Mouse (Mus musculus) neural tube, embryonic 11.5 days (tissue): ENCODE results near the gene Loxl1. TPM values are rescaled to one million over a fixed set of nuclear protein-coding genes. Genes with fewer than 3 reads are reported as not detected.
"Not testable (repeated sequence)": the region's sequence is repeated elsewhere in the genome, so short reads cannot be mapped to it uniquely, and the experiment has no call there.

ENCODE experiments used
- ATAC-seq: fragments of 200-750 bp; cut with Nextera tagmentation; 2 replicates; pipeline ENCODE4 v1.8.0; 2017; ENCODE audit warnings: moderate number of reproducible peaks, mild to moderate bottlenecking, moderate TSS enrichment, moderate library complexity; ENCODE audit not compliant: insufficient read depth, low FRiP score, low TSS enrichment
- DNase-seq: peaks from one replicate; pipeline ENCODE4 v3.0.0-alpha.2; 2015; ENCODE audit warnings: low spot score
- H3K27ac ChIP-seq: fragments of 300-500 bp; sonication (generic); 2 replicates; pipeline ENCODE4 v1.5.1; 2014; ENCODE audit warnings: low read depth, mild to moderate bottlenecking, low read length
- H3K27me3 ChIP-seq: fragments of 300-500 bp; sonication (generic); 2 replicates; pipeline ENCODE4 v1.6.1; 2014; ENCODE audit warnings: mild to moderate bottlenecking, low read length, mixed read lengths; ENCODE audit not compliant: control insufficient read depth, insufficient read depth
- H3K36me3 ChIP-seq: fragments of 300-500 bp; sonication (generic); 2 replicates; pipeline ENCODE4 v1.6.1; 2014; ENCODE audit warnings: mild to moderate bottlenecking, low read length, moderate library complexity, mixed read lengths; ENCODE audit not compliant: control insufficient read depth, insufficient read depth
- H3K4me1 ChIP-seq: fragments of 300-500 bp; sonication (generic); 2 replicates; pipeline ENCODE4 v1.6.1; 2014; ENCODE audit warnings: low read length, mixed read lengths; ENCODE audit not compliant: control insufficient read depth, insufficient read depth
- H3K4me2 ChIP-seq: fragments of 300-500 bp; sonication (generic); 2 replicates; pipeline ENCODE4 v1.6.1; 2014; ENCODE audit warnings: low read depth, mild to moderate bottlenecking, moderate library complexity
- H3K4me3 ChIP-seq: fragments of 300-500 bp; sonication (generic); 2 replicates; pipeline ENCODE4 v1.5.1; 2014; ENCODE audit warnings: low read depth, low read length
- H3K9ac ChIP-seq: fragments of 300-500 bp; sonication (generic); 2 replicates; pipeline ENCODE4 v1.6.1; 2014; ENCODE audit warnings: mild to moderate bottlenecking, low read length
- H3K9me3 ChIP-seq: fragments of 300-500 bp; sonication (generic); 2 replicates; pipeline ENCODE4 v1.6.1; 2016; ENCODE audit warnings: low read length; ENCODE audit not compliant: control insufficient read depth
- WGBS: fragments of 180-500 bp; shearing (Covaris S2); extraction: QIAGEN DNeasy Blood & Tissue Kit; methylation state at CpG from one replicate; pipeline ENCODE4 v1.1.7; 2014; 5-methylcytosine and 5-hydroxymethylcytosine counted together
- polyA plus RNA-seq: library from polyadenylated mRNA; unstranded; fragments of >200 nt; fragmentation: Nextera tagmentation; extraction: Ambion mirVana; gene quantifications from 2 replicates; pipeline ENCODE4 v1.2.1, GENCODE M21; 2014

The Loxl1 gene
- polyA plus RNA-seq, 1 experiment from 2014 or later = 13.5 TPM

DNA sequence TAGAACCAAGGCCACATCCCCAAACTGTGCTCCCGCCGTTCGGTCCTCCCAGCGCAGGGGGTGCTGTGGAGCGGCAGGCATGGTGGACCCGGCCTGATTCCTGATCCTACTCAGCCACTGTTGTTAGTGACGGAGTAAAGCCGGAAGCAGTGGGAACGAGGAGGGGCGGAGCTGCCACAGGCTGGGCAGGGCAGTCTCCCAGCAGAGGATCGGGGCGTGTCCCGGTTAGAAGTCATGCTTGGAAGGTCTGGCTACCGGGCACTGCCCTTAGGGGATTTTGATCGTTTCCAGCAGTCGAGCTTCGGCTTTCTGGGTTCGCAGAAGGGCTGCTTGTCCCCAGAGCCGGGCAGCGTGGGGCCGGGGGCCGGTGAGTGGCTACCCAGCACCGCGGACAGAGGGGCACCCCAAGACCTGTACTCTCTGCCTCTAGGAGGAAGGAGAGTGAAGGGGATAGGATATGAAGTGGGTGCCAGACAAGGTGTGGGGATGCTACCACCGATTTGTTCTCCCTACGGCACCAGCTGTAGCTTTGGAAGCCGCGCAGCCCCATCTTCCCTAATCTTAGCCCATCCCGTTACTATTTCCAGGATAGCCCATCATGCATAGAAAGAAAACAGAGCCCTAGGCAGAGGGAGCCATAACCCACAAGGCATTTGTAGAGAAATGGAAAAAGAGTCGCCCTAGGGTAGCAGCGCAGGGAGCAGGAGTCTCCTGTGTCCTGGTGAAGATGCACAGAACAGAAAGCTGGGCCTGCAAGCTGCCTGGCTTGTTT is 59.8 kb downstream of the Loxl1 start, which contains the start of gene Stoml1:
Gene Stoml1, plus strand, starts transcription at position 132 of the 772 bp plus-strand sequence.
- H3K4me3 ChIP-seq = peak within 1 kb of the TSS; percentile 73
- peaks cover 6% of the 10 kb centered on the region; the same call in 1 of the 2 replicates for H3K4me1 ChIP-seq
- H3K27me3 ChIP-seq = no peaks in the 10 kb centered on the region
- H3K36me3 ChIP-seq = no peaks in the 10 kb centered on the region
- H3K9me3 ChIP-seq = no peaks in the 10 kb centered on the region
- ATAC-seq (peak; percentile 93), DNase-seq (peak; percentile 94)
- no peak within 1 kb of the TSS for H3K27ac ChIP-seq
- H3K4me2 ChIP-seq = peak within 1 kb of the TSS; percentile 66
- peak within 1 kb of the TSS; percentile 68 for H3K9ac ChIP-seq
- under 1% methylated on average over 31 of the region's 31 CpGs for WGBS

DNA sequence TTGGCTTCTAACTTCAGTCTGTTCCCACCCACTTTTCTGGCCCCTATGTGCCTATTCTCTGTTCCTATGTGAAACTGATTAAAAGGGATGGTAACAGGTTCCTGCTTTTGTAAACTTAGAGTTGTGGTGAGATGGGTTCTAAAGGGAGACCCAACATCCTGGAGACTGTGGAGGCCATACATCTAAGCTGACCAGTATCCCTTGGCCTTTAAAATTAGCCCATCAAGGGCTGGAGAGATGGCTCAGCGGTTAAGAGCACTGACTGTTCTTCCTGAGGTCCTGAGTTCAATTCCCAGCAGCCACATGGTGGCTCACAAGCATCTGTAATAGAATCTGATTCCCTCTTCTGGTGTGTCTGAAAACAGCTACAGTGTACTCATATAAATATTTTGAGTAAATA is 62.3 kb downstream of the Loxl1 start:
- H3K4me3 ChIP-seq, DNase-seq, H3K27ac ChIP-seq, ATAC-seq, H3K27me3 ChIP-seq, H3K9me3 ChIP-seq, H3K36me3 ChIP-seq, H3K4me2 ChIP-seq, H3K9ac ChIP-seq: not testable (repeated sequence)
- peaks cover 15% of the 10 kb centered on the region; the same call in 1 of the 2 replicates for H3K4me1 ChIP-seq
- 81% methylated on average over 1 of the region's 1 CpGs for WGBS

DNA sequence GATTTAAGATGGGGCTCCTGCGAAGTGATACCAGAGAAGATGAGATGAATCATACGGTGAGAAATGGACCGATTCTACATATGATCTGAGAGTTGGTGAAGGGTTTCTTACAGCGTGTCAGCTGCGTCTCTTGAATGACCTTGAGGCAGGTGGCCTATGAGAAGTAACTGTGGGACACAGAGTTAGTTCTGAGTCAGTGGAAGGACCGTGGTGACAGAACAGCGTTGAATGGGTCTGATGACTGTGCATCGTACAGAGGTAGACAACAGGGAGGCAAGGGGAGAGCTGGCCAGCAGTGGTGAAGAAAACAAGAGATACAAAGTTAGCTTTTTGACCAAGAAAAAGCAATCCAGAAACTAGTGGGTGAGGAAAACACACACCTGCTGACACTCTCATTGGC is 62.7 kb downstream of the Loxl1 start:
- no peaks in the 10 kb centered on the region for H3K36me3 ChIP-seq
- ATAC-seq = no peak
- no peak overlapping the region for H3K9ac ChIP-seq
- WGBS = 78% methylated on average over 8 of the region's 8 CpGs
- peaks cover 15% of the 10 kb centered on the region; the same call in 1 of the 2 replicates for H3K4me1 ChIP-seq
- no peaks in the 10 kb centered on the region for H3K27me3 ChIP-seq
- no peak for DNase-seq
- H3K27ac ChIP-seq = no peak overlapping the region
- H3K4me2 ChIP-seq = no peak overlapping the region
- no peaks in the 10 kb centered on the region for H3K9me3 ChIP-seq
- no peak overlapping the region for H3K4me3 ChIP-seq

DNA sequence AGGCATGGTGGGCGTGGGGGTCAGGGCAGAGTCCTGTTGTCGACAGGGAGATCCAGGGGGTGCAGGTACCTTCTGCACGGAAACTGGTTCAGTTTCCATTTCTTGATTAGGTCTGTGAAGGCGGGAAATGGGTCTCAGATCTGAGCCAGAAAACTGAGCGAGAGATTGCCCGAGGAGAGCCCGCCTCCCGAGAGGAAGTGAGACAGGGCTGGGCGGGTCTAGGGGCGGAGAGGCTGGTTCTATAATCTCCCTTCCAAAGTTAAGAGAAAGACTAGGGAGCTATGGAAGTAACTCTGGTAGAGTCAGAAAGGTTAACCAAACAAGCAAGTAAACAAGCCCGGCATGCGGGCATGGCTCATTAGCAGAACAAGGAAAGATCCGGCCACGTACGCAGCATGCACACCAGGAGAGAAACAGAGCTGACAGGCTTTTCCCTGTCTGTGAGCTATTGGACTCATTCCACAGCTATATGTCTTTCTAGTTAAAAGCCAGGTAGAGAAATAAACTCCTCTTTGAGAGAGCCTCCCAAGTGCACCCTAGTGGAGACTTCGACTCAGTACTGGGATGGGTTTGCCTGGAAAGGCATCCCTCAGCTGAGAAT is 63.3 kb downstream of the Loxl1 start, which contains the start of gene Pml:
Gene Pml, minus strand, starts transcription at position 195 of the 601 bp plus-strand sequence.
- 2% methylated on average over 16 of the region's 16 CpGs for WGBS
- Histone ChIP-seq H3K9me3 (no peaks in the 10 kb centered on the region), H3K4me3 (peak within 1 kb of the TSS; percentile 38), H3K36me3 (no peaks in the 10 kb centered on the region), H3K4me1 (peaks cover 15% of the 10 kb centered on the region; the same call in 1 of the 2 replicates), H3K27me3 (no peaks in the 10 kb centered on the region), H3K27ac (no peak within 1 kb of the TSS), H3K4me2 (peak within 1 kb of the TSS; percentile 45), H3K9ac (peak within 1 kb of the TSS; percentile 43)
- DNase-seq (peak; percentile 57), ATAC-seq (no peak)

DNA sequence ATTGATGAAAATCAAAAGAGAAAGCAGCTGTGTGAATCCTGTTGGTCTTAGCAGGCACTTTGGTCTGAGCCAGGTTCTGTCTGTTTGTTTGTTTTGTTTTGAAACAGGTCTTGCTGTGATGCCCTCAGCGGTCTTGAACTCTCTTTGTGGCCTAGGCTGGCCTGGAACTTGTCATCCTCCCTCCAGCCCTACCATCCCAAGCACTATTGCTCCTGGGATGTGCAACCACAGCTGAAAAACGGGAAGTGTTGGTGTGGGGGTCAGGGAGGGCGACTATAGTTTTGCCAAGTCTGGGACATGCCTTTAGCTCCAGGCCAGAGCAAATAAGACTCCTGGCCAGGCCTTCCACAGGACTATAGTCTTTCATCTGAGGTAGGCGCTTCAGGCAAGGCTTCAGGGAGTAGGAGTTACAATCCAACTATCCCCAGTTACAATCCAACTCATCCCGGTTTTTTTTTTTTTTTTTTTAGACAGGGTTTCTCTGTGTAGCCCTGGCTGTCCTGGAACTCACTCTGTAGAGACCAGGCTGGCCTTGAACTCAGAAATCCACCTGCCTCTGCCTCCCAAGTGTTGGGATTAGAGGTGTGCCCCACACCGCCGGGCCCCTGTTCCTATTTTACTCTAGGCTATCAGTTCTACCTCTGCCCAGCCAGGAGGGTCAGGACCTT is 64.1 kb downstream of the Loxl1 start:
- peaks cover 17% of the 10 kb centered on the region; the same call in 1 of the 2 replicates for H3K4me1 ChIP-seq
- whole genome bisulfite sequencing = 43% methylated on average over 7 of the region's 7 CpGs

DNA sequence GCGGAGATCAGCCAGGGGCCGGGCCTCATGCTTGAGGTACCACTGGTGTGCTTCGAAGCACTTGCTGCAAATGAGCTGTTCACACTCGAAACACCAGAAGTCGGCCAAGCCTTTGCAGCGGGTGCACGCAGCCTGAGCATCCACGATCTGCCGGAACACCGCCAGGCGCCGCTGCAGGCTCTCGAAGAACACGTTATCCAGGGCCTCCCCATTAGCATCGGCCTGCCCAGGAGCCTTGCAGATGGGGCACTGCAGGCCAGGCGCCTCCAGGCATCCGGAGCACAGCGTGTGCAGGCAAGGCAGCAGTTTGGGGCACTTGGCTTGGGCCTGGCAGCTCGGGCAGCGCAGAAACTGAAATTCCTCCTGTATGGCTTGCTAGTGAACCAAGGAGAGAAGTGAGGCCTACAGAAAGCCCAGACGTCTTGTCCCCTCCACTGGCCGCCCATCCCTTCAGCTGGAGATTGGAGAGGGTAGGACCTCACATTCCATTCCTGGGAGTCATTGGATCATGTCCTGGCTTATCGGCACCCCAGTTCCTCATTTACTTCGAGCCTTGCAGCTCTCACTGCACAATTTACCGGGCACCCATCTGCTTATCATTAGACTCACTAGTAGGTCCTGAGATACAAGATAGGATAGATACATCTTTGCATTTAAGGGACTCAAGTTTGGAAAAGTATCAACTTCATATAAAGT is 65.8 kb downstream of the Loxl1 start:
- ATAC-seq (no peak), DNase-seq (peak; percentile 88)
- Histone ChIP-seq H3K4me3 (0 out of 2 replicates have a peak overlapping the region, but pooled peaks have one; percentile 2), H3K27me3 (no peaks in the 10 kb centered on the region), H3K9ac (peak overlapping the region; percentile 46), H3K27ac (no peak overlapping the region), H3K4me2 (peak overlapping the region; percentile 39), H3K36me3 (no peaks in the 10 kb centered on the region), H3K9me3 (no peaks in the 10 kb centered on the region), H3K4me1 (peaks cover 14% of the 10 kb centered on the region; the same call in 1 of the 2 replicates)
- WGBS = 13% methylated on average over 25 of the region's 25 CpGs

More for the DNA sequence above, 64.1 kb downstream of the Loxl1 start:
- no peaks in the 10 kb centered on the region for H3K27me3 ChIP-seq
- H3K27ac ChIP-seq = no peak overlapping the region
- peak overlapping the region; percentile 38 for H3K4me3 ChIP-seq
- no peak for ATAC-seq
- H3K36me3 ChIP-seq = no peaks in the 10 kb centered on the region
- peak overlapping the region; percentile 43 for H3K9ac ChIP-seq
- H3K4me2 ChIP-seq = peak overlapping the region; percentile 45
- DNase-seq = no peak
- H3K9me3 ChIP-seq = no peaks in the 10 kb centered on the region

DNA sequence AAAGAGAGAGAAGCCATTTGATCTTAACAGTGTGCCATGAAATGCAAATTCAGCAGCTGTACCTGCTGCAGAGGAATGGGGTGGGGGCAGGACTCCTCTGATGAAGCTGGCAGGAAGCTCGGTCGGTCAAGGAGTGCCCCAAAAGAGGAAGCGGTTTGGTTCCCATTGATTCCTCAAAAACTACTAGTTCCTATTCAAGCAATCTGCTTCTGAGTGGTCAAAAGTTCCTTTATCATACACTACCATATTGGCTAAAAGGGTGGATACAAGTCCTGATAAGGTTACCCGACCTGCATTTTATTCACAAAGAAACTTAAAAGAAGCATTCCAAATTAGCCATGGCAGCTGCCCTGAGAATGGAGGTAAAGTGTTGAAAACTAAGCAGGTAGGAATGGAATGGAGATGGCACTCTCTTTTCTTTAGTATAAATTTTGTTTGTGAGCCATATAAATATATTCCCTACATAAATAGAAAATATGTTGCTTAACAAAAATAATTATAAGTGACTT is 66.8 kb downstream of the Loxl1 start:
- H3K9ac ChIP-seq = no peak overlapping the region
- no peaks in the 10 kb centered on the region for H3K36me3 ChIP-seq
- no peak overlapping the region for H3K4me3 ChIP-seq
- ATAC-seq (no peak), DNase-seq (no peak)
- H3K27me3 ChIP-seq = no peaks in the 10 kb centered on the region
- 52% methylated on average over 4 of the region's 4 CpGs for WGBS
- no peak overlapping the region for H3K27ac ChIP-seq
- no peaks in the 10 kb centered on the region for H3K9me3 ChIP-seq
- H3K4me1 ChIP-seq = peaks cover 14% of the 10 kb centered on the region; the same call in 1 of the 2 replicates
- no peak overlapping the region for H3K4me2 ChIP-seq

DNA sequence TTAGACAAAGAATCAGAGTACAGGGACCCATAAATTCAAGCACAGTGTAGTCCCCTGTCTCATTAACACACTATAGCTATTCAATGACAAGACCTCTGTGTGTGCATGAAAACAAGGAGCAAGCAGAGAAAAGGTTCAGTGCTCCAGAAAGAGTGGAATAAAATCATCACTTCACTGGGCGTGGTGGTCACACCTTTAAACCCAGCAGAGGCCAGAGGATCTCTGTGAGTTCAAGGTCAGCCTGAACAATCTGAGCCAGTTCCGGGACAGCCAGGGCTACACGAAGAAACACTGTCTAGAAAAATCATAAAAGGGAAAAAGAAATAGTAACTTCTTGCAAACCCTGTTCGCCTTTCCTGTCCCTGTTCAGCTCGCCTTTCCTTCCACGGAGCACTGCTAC is 69.3 kb downstream of the Loxl1 start:
- Histone ChIP-seq H3K4me3 (no peak overlapping the region), H3K9ac (no peak overlapping the region), H3K4me2 (no peak overlapping the region), H3K4me1 (peaks cover 11% of the 10 kb centered on the region; the same call in 1 of the 2 replicates), H3K27me3 (no peaks in the 10 kb centered on the region), H3K9me3 (no peaks in the 10 kb centered on the region), H3K27ac (no peak overlapping the region), H3K36me3 (no peaks in the 10 kb centered on the region)
- no peak for DNase-seq
- no peak for ATAC-seq
- 86% methylated on average over 6 of the region's 6 CpGs for WGBS
